Mouse (Mus musculus): ENCODE measurements around the gene Tnni3. TPM values are rescaled to one million over a fixed set of nuclear protein-coding genes. Genes with fewer than 3 reads are reported as not detected.
"Not testable (repeated sequence)": the region's sequence is repeated elsewhere in the genome, so short reads cannot be mapped to it uniquely, and the experiment has no call there.

The Tnni3 gene
- polyA plus RNA-seq, 1 experiment from 2014 or later = 2.9 TPM

GRCm38 (mm10) chr7:4530166-4530565 is 6.1 kb upstream of the Tnni3 start:
- H3K27ac ChIP-seq; H3K36me3 ChIP-seq (ENCODE audit: inconsistent target); H3K79me2 ChIP-seq (ENCODE audit: inconsistent target); H3K4me3 ChIP-seq (ENCODE audit: inconsistent target): not testable (repeated sequence)
- WGBS (ENCODE audit: missing documents) = 100% methylated on average over 4 of the region's 8 CpGs

GRCm38 (mm10) chr7:4527302-4527689 is 3.3 kb upstream of the Tnni3 start:
- H3K4me3 ChIP-seq (ENCODE audit: inconsistent target) = peak overlapping the region; percentile 41
- WGBS (ENCODE audit: missing documents) = 77% methylated on average over 15 of the region's 18 CpGs

DNA sequence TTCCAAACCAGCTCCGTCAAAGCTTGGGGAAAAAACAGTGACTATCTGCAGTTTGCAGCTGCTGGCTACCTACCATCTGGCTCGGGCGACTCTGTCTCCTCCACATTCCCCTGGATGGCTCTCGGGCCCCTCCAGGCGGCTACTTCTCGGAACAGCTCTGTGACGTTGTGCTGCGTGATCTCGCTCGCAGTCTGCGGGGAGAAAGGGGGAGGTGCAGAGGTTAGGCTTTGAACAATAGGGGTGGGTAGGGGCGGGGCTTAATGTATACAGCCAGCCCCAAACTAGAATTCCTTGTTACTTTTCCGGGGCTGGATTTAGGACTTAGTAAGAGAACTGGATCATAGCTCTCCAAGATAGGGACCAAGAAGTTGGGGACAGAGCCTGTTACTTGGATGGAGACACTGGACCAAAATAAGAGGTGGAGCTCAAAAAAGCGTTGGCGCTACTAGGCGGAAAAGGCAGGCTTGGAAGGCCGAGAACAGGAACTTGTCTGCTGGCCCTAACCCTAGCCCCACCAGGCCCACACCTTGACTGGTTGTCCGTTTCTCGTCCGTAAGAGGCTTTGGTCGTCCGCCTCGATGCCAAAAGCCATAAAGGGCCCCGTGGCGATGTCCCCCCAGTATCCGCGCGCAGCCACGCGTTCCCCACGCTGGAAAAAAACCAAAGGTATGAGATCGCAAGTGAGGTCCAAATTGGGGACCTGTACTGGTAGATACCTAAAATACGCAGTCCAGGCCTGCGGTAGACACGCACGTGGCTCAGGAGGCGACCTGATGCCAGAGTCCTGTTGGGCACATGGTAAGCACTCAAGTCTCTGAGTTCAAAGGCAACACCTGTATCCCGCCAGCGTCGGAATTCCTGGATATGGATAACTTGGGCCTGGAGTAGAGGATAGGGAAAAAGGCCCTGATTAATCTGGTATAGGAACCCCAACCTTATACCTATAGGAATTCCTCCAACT is 2.6 kb upstream of the Tnni3 start:
- 24% methylated on average over 37 of the region's 40 CpGs for WGBS (ENCODE audit: missing documents)
- Histone ChIP-seq H3K4me3 (ENCODE audit: inconsistent target) (peak overlapping the region; percentile 41), H3K27ac (peak overlapping the region; percentile 59), H3K36me3 (ENCODE audit: inconsistent target) (no peaks in the 10 kb centered on the region), H3K79me2 (ENCODE audit: inconsistent target) (no peaks in the 10 kb centered on the region)

More at GRCm38 (mm10) chr7:4527302-4527689, 3.3 kb upstream of the Tnni3 start:
- Histone ChIP-seq H3K36me3 (ENCODE audit: inconsistent target) (no peaks in the 10 kb centered on the region), H3K27ac (no peak overlapping the region), H3K79me2 (ENCODE audit: inconsistent target) (no peaks in the 10 kb centered on the region)

- H3K4me3 ChIP-seq (ENCODE audit: inconsistent target) = no peak overlapping the region
- H3K79me2 ChIP-seq (ENCODE audit: inconsistent target) = no peaks in the 10 kb centered on the region
- no peak overlapping the region for H3K27ac ChIP-seq
- WGBS (ENCODE audit: missing documents) = 88% methylated on average over 32 of the region's 33 CpGs
- no peaks in the 10 kb centered on the region for H3K36me3 ChIP-seq (ENCODE audit: inconsistent target)
Measured at GRCm38 (mm10) chr7:4523205-4524130, 561 bp downstream of the Tnni3 start.

DNA sequence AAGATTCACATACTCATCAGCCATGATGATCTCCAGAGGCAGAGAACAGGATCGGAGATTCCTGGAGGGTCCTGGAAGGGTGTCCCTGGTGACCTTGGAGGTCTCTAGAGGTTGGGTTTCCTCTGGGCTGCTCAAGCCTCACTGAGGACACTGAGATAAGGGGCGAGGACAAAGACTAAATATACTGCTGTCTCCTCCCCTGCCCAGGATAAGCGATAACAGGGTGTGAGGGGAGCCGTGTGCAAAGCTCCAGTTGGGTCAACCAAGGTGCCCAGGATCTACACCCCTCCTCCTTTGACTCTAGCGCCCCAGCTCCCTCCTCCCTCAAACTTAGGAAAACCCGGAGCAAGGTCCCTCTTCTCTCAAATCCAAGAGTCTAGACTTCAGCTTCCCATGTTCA is 1.7 kb downstream of the Tnni3 start:
- Histone ChIP-seq H3K79me2 (ENCODE audit: inconsistent target) (no peaks in the 10 kb centered on the region), H3K4me3 (ENCODE audit: inconsistent target) (no peak overlapping the region), H3K27ac (no peak overlapping the region), H3K36me3 (ENCODE audit: inconsistent target) (no peaks in the 10 kb centered on the region)
- WGBS (ENCODE audit: missing documents) = 96% methylated on average over 5 of the region's 6 CpGs

DNA sequence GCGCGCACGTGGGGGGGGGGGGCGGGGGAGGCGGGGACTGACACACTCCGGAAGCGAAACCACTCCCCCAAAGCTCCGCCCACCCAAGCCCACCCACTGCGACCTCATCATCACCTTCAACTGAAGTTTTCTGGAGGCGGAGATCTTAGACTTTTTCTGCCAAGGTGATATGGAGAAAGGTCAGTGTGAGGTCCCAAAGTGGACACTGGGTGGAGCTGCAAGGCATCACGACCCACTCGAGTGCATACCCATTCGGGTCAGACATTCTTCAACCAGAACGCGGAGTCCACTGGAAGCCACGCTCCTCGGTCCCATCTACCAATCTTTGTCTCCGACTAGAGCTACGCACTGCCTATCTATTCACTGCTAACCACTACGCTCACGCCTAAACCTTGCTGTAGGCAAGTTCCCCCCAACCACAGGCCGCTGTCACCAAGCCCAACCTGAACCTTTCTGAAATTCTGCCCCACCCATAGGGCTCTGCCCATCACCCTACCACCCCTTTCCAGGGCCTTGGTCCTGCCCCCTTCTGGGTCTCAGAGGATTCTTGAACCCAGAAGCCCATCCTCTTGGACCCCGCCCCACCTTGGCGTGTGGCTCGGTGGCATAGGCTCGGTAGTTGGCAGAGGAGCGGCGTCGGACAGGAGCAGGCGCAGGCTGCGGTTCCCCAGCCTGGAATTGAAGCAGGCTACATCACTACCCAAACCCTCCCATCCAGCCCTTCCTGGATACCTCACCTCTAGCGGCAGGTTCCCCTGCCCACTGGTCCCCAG is 2.6 kb downstream of the Tnni3 start:
- Histone ChIP-seq H3K27ac (no peak overlapping the region), H3K79me2 (ENCODE audit: inconsistent target) (no peaks in the 10 kb centered on the region), H3K4me3 (ENCODE audit: inconsistent target) (no peak overlapping the region), H3K36me3 (ENCODE audit: inconsistent target) (no peaks in the 10 kb centered on the region)
- WGBS (ENCODE audit: missing documents) = 55% methylated on average over 29 of the region's 32 CpGs

GRCm38 (mm10) chr7:4518487-4518886 is 5.5 kb downstream of the Tnni3 start:
- WGBS (ENCODE audit: missing documents) = 13% methylated on average over 1 of the region's 1 CpGs
- no peak overlapping the region for H3K4me3 ChIP-seq (ENCODE audit: inconsistent target)
- no peaks in the 10 kb centered on the region for H3K36me3 ChIP-seq (ENCODE audit: inconsistent target)
- H3K79me2 ChIP-seq (ENCODE audit: inconsistent target) = no peaks in the 10 kb centered on the region
- no peak overlapping the region for H3K27ac ChIP-seq

GRCm38 (mm10) chr7:4516332-4517050 is 7.5 kb downstream of the Tnni3 start, which contains the start of gene Tnnt1:
TSS of gene Tnnt1 (minus strand) at chr7:4516382.
- H3K27ac ChIP-seq = no peak within 1 kb of the TSS
- 74% methylated on average over 2 of the region's 4 CpGs for WGBS (ENCODE audit: missing documents)
- H3K36me3 ChIP-seq (ENCODE audit: inconsistent target) = no peaks in the 10 kb centered on the region
- no peak within 1 kb of the TSS for H3K4me3 ChIP-seq (ENCODE audit: inconsistent target)
- H3K79me2 ChIP-seq (ENCODE audit: inconsistent target) = no peaks in the 10 kb centered on the region

DNA sequence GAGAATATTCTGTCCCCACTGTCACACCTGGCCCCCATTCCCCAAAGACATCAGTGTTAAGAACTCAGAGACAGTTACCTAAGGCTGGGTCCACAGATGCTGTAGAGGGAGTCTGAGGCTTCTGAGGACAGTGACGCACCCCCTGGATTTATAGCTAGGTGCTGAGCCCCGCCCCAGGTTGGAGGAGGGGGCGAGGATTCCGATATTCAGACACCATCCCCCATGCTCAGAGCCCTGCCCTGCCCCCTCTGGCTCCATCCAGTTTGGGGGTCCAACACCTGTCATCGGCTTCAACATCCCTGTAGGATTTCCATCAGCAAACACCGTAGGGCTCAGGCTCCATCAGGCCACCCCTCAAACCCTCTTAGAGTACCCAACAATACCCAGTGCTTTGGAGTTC is 8.2 kb downstream of the Tnni3 start:
- Histone ChIP-seq H3K4me3 (ENCODE audit: inconsistent target) (no peak overlapping the region), H3K79me2 (ENCODE audit: inconsistent target) (no peaks in the 10 kb centered on the region)

GRCm38 (mm10) chr7:4513829-4514712 is 10.0 kb downstream of the Tnni3 start:
- Histone ChIP-seq H3K79me2 (ENCODE audit: inconsistent target) (no peaks in the 10 kb centered on the region), H3K27ac (no peak overlapping the region), H3K36me3 (ENCODE audit: inconsistent target) (no peaks in the 10 kb centered on the region), H3K4me3 (ENCODE audit: inconsistent target) (no peak overlapping the region)
- 93% methylated on average over 6 of the region's 6 CpGs for WGBS (ENCODE audit: missing documents)

More for the DNA sequence above, 8.2 kb downstream of the Tnni3 start:
- no peaks in the 10 kb centered on the region for H3K36me3 ChIP-seq (ENCODE audit: inconsistent target)
- 92% methylated on average over 6 of the region's 6 CpGs for WGBS (ENCODE audit: missing documents)
- H3K27ac ChIP-seq = no peak overlapping the region

- no peak overlapping the region for H3K27ac ChIP-seq
- 38% methylated on average over 13 of the region's 13 CpGs for WGBS (ENCODE audit: missing documents)
- no peaks in the 10 kb centered on the region for H3K79me2 ChIP-seq (ENCODE audit: inconsistent target)
- H3K4me3 ChIP-seq (ENCODE audit: inconsistent target) = no peak overlapping the region
- H3K36me3 ChIP-seq (ENCODE audit: inconsistent target) = no peaks in the 10 kb centered on the region
Measured at GRCm38 (mm10) chr7:4513236-4513635, 10.8 kb downstream of the Tnni3 start.

- Histone ChIP-seq H3K36me3 (ENCODE audit: inconsistent target) (no peaks in the 10 kb centered on the region), H3K27ac (no peak overlapping the region)
- 88% methylated on average over 8 of the region's 8 CpGs for WGBS (ENCODE audit: missing documents)
Measured at GRCm38 (mm10) chr7:4511489-4512224, 12.4 kb downstream of the Tnni3 start.

More at GRCm38 (mm10) chr7:4511489-4512224, 12.4 kb downstream of the Tnni3 start:
- Histone ChIP-seq H3K4me3 (ENCODE audit: inconsistent target) (no peak overlapping the region), H3K79me2 (ENCODE audit: inconsistent target) (no peaks in the 10 kb centered on the region)

Measured in macrophage (primary cell).